8 mouse cellular contexts compared by ENCODE assay signal in genomic region chr8:120795944-120796635, GRCm38 (mm10). TPM values are rescaled to one million over a fixed set of nuclear protein-coding genes. Genes with fewer than 3 reads are reported as not detected.
DNase-seq lines count a peak whose midpoint lies in the region; ATAC-seq and TF ChIP-seq lines count a peak whose summit lies in the region.

No protein-coding gene starts in this region.

- H3K9me3 ChIP-seq in intestine, postnatal 0 days (ENCODE audit: control insufficient read depth) = no peaks in the 10 kb centered on the region
- H3K9me3 ChIP-seq in midbrain, embryonic 13.5 days = no peaks in the 10 kb centered on the region

- no peak overlapping the region for H3K4me3 ChIP-seq in intestine, postnatal 0 days (ENCODE audit: low read depth, low read length)
- H3K4me3 ChIP-seq in midbrain, embryonic 13.5 days (replicated peaks) = no peak overlapping the region
- peak overlapping the region; percentile 32 for H3K4me3 ChIP-seq in small intestine, adult 2 months (ENCODE audit: low read depth, low read length)

- H3K4me1 ChIP-seq in intestine, postnatal 0 days (replicated peaks; ENCODE audit: control insufficient read depth, insufficient read depth, low read length) = no peaks in the 10 kb centered on the region; the same call in 1 of the 2 replicates
- H3K4me1 ChIP-seq in midbrain, embryonic 13.5 days (replicated peaks) = peaks cover 7% of the 10 kb centered on the region
- peaks cover 9% of the 10 kb centered on the region; the same call in 1 of the 2 replicates for H3K4me1 ChIP-seq in small intestine, adult 2 months (ENCODE audit: control insufficient read depth, insufficient read depth, insufficient read length, low read length)

- intact Hi-C loops in left cerebral cortex, postnatal 36 days (cut with DNase I) = loop anchor here (1.0 to 5.0 kb wide), 3 partner anchors 59 to 118 kb away; partner anchors contain the start of gene Irf8

- peak; percentile 40 for TF ChIP-seq POLR2A in small intestine, adult 2 months (IDR thresholded peaks at IDR 0.05; ENCODE audit: low read depth, low read length)

- H3K4me2 ChIP-seq in intestine, postnatal 0 days (replicated peaks; ENCODE audit: low read depth) = peak overlapping the region; percentile 25; the same call in 1 of the 2 replicates
- no peak overlapping the region for H3K4me2 ChIP-seq in midbrain, embryonic 13.5 days (replicated peaks)

- whole genome bisulfite sequencing in intestine, postnatal 0 days = 29% methylated on average over 9 of the region's 9 CpGs
- WGBS in midbrain, embryonic 13.5 days = 44% methylated on average over 9 of the region's 9 CpGs
- WGBS in small intestine, adult 2 months = 19% methylated on average over 9 of the region's 9 CpGs

- H3K27me3 ChIP-seq in intestine, postnatal 0 days (replicated peaks; ENCODE audit: control insufficient read depth, insufficient read depth, low read length) = no peaks in the 10 kb centered on the region
- H3K27me3 ChIP-seq in midbrain, embryonic 13.5 days = peaks cover 5% of the 10 kb centered on the region
- H3K27me3 ChIP-seq in small intestine, adult 2 months (ENCODE audit: control insufficient read depth, insufficient read depth, low read length) = no peaks in the 10 kb centered on the region

- peak; percentile 92 for ATAC-seq in intestine, postnatal 0 days
- peak; percentile 88 for ATAC-seq in midbrain, embryonic 13.5 days
- no peak for ATAC-seq in erythroid progenitor cell, adult 5-6 weeks (replicated peaks; ENCODE audit: low FRiP score, poor library complexity, severe bottlenecking)

- H3K27ac ChIP-seq in intestine, postnatal 0 days (ENCODE audit: low read depth, low read length) = peak overlapping the region; percentile 46
- no peak overlapping the region for H3K27ac ChIP-seq in midbrain, embryonic 13.5 days
- H3K27ac ChIP-seq in small intestine, adult 2 months (ENCODE audit: insufficient read depth, low read depth, low read length) = peak overlapping the region; percentile 83

- peak; percentile 99 for TF ChIP-seq CTCF in intestine, postnatal 0 days (IDR thresholded peaks at IDR 0.05; ENCODE audit: low read depth)
- TF ChIP-seq CTCF in small intestine, adult 2 months (IDR thresholded peaks at IDR 0.05; ENCODE audit: extremely low read depth, insufficient read length, insufficient replicate concordance, low read depth, low read length) = peak; percentile 97

- no peak overlapping the region for H3K9ac ChIP-seq in intestine, postnatal 0 days (ENCODE audit: low read depth, low read length)
- no peak overlapping the region for H3K9ac ChIP-seq in midbrain, embryonic 13.5 days (replicated peaks)

- peak; percentile 88 to 89 for DNase-seq in adrenal gland, adult 18-20 months (ENCODE audit: low spot score in 2 of 2)
- DNase-seq in embryo, embryonic 11 days = peak; percentile 89
- peak; percentile 72 to 81 for DNase-seq in gastrocnemius, postnatal 4 days (ENCODE audit: low spot score in 2 of 2)
- DNase-seq in left cerebral cortex, postnatal 36 days (ENCODE audit: low spot score in 2 of 2) = peak; percentile 67 to 70

- H3K36me3 ChIP-seq in intestine, postnatal 0 days (ENCODE audit: control insufficient read depth, insufficient read depth) = no peaks in the 10 kb centered on the region
- H3K36me3 ChIP-seq in midbrain, embryonic 13.5 days = no peaks in the 10 kb centered on the region
- no peaks in the 10 kb centered on the region for H3K36me3 ChIP-seq in small intestine, adult 2 months (ENCODE audit: control insufficient read depth, insufficient read depth, low read length)

RNA-seq across cellular contexts. Expression of gene Irf8, which starts 59.9 kb away (rescaled TPM):
- 10 to 100 TPM; 16.1 to 46.0 TPM for total RNA-seq in adrenal gland, adult 18-20 months (2021)
- 1 to 10 TPM; 3.5 to 4.2 TPM for total RNA-seq in gastrocnemius, postnatal 4 days (2021)
- polyA plus RNA-seq in intestine, postnatal 0 days (2015; fragmentation: Nextera tagmentation; extraction: Ambion mirVana) = 79.5 and 92.3 TPM in 2 replicates
- 1 to 10 TPM; 5.2 to 5.5 TPM for total RNA-seq in left cerebral cortex, postnatal 36 days (2021)
- 3.5 and 3.9 TPM in 2 replicates for polyA plus RNA-seq in midbrain, embryonic 13.5 days (2015; fragmentation: Nextera tagmentation; extraction: Ambion mirVana)
- 48.7 and 124 TPM in 2 replicates for polyA plus RNA-seq in small intestine, adult 2 months (2012; rRNA removed)
- 11.9 and 18.9 TPM in 2 replicates for total RNA-seq in erythroid progenitor cell, adult 5-6 weeks (2015; ENCODE audit: low replicate concordance)
- total RNA-seq in erythroid progenitor cell, adult 5-6 weeks (2017; ENCODE audit: low replicate concordance) = 11.4 and 20.3 TPM in 2 replicates
